Mouse (Mus musculus) thymus, adult 2 months (tissue): ENCODE data around the gene Qrich1.

Source experiments
- CTCF ChIP-seq: fragments of 200-500 bp; IDR thresholded peaks from 2 replicates; pipeline ENCODE4 v1.5.1; 2012; ENCODE audit warnings: mild to moderate bottlenecking, control low read depth, low read length, moderate library complexity, borderline replicate concordance; ENCODE audit not compliant: control insufficient read depth, poor library complexity, insufficient read depth; ENCODE audit errors: extremely low read depth
- POLR2A ChIP-seq: fragments of 200-500 bp; IDR thresholded peaks from 2 replicates; pipeline ENCODE4 v1.6.1; 2012; ENCODE audit warnings: mild to moderate bottlenecking, low read length, control low read depth, moderate library complexity; ENCODE audit not compliant: control insufficient read depth, poor library complexity, insufficient read depth; ENCODE audit errors: extremely low read depth

DNA sequence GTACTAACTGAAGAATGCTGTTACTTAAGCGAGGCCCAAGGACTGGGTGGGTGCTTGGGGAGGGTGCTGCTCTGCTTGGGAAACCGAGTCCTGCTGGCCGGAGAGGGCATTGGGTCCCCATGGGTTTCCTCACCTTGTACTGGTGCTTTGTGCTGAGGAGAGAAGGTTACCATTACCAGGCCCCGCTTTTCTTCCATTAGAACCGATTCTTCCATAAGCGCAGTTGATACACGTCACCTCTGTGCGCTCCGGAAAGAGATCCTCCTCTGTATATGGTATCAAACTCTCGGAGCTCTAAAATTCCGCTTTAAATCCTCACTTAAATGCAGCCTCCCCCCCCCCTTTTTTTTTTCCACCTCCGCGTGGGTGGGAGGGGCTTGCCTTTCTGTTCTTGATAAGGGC is 1.3 kb downstream of the Qrich1 start:
- no peak for TF ChIP-seq CTCF
- no peak for TF ChIP-seq POLR2A
